Mouse (Mus musculus) kidney, adult 2 months (tissue): ENCODE results near the gene Guca2a. TPM values are rescaled to one million over a fixed set of nuclear protein-coding genes. Genes with fewer than 3 reads are reported as not detected.
A peak's percentile ranks its signal among the peaks of the same experiment; 100 is the strongest.

Experiments
- DNase-seq: peaks from one replicate; pipeline ENCODE4 v3.0.0; 2021
- H3K27ac ChIP-seq: fragments of 200-500 bp; 2 replicates; pipeline ENCODE4 v1.5.1; 2012; ENCODE audit warnings: low read depth, low read length, control low read depth, inconsistent platforms; ENCODE audit not compliant: insufficient read depth
- H3K27me3 ChIP-seq: fragments of 200-500 bp; replicated peaks from 2 replicates; pipeline ENCODE4 v1.6.1; 2012; ENCODE audit warnings: mild to moderate bottlenecking, moderate library complexity, low read length, inconsistent platforms; ENCODE audit not compliant: control insufficient read depth, insufficient read depth
- H3K36me3 ChIP-seq: fragments of 200-500 bp; 2 replicates; pipeline ENCODE4 v1.6.1; 2012; ENCODE audit warnings: mild to moderate bottlenecking, moderate library complexity, low read length, inconsistent platforms; ENCODE audit not compliant: control insufficient read depth, insufficient read depth
- H3K4me1 ChIP-seq: fragments of 200-500 bp; 2 replicates; pipeline ENCODE4 v1.6.1; 2011; ENCODE audit warnings: low read length; ENCODE audit not compliant: control insufficient read depth, insufficient read depth
- H3K4me3 ChIP-seq: fragments of 200-500 bp; 2 replicates; pipeline ENCODE4 v1.5.1; 2011; ENCODE audit warnings: mild to moderate bottlenecking, low read depth, low read length, control low read depth; ENCODE audit not compliant: insufficient read depth
- CTCF ChIP-seq: fragments of 200-500 bp; conservative IDR thresholded peaks from 2 replicates; pipeline ENCODE4 v1.5.1; 2011; ENCODE audit warnings: low read depth, mild to moderate bottlenecking, control low read depth, low read length, moderate library complexity, mixed read lengths; ENCODE audit not compliant: insufficient read depth, insufficient read length
- POLR2A ChIP-seq: fragments of 200-500 bp; IDR thresholded peaks from one replicate; pipeline ENCODE4 v1.6.1; 2011; ENCODE audit warnings: low read depth, low read length, control low read depth
- WGBS: fragments of 180-500 bp; shearing (Covaris S2); methylation state at CpG from one replicate; pipeline ENCODE4 v1.1.7; 2018; 5-methylcytosine and 5-hydroxymethylcytosine counted together
- polyA plus RNA-seq: library from polyadenylated mRNA; depleted of rRNA; stranded (reverse); fragments of >200 nt; gene quantifications from 2 replicates; pipeline ENCODE4 v1.2.3, GENCODE M21; 2012

Guca2a gene
- polyA plus RNA-seq, 1 experiment, result 13.1 TPM

GRCm38 (mm10) chr4:119662151-119662550, 24.6 kb downstream of the Guca2a start:
- peaks cover 20% of the 10 kb centered on the region for H3K4me1 ChIP-seq

DNA sequence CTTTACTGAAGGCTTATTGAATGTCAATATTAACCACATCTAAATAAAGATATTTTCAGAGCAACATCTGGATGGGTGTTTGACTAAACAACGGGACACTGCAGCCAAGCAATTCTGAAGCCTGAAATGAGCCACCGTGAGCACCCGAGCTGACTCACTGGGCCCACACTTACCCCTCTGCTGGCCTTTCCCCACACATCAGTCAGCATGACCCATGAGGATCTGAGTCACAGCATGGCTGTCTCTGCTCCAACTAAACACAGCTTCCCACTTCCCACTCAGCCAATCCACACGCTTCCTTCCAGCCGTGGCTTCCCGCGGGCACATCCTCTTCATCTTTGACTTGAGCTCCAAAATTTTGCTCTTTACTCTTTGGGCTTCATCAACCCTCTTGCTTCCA, 25.5 kb downstream of the Guca2a start:
- no peak for DNase-seq
- Histone ChIP-seq H3K4me1 (peaks cover 16% of the 10 kb centered on the region), H3K27ac (no peak overlapping the region), H3K36me3 (no peaks in the 10 kb centered on the region), H3K27me3 (no peaks in the 10 kb centered on the region), H3K4me3 (no peak overlapping the region)
- 82% methylated on average over 7 of the region's 7 CpGs for WGBS
- TF ChIP-seq CTCF (no peak), POLR2A (no peak)

More at GRCm38 (mm10) chr4:119662151-119662550, 24.6 kb downstream of the Guca2a start:
- 72% methylated on average over 4 of the region's 4 CpGs for WGBS
- H3K4me3 ChIP-seq, result no peak overlapping the region
- no peak overlapping the region for H3K27ac ChIP-seq
- DNase-seq, result no peak
- H3K36me3 ChIP-seq, result no peaks in the 10 kb centered on the region
- no peaks in the 10 kb centered on the region for H3K27me3 ChIP-seq
- TF ChIP-seq POLR2A (no peak), CTCF (no peak)

GRCm38 (mm10) chr4:119663409-119664095, 26.0 kb downstream of the Guca2a start:
- no peaks in the 10 kb centered on the region for H3K27me3 ChIP-seq
- H3K27ac ChIP-seq, result no peak overlapping the region
- DNase-seq, result no peak
- TF ChIP-seq POLR2A (no peak), CTCF (no peak)
- 90% methylated on average over 14 of the region's 14 CpGs for WGBS
- H3K4me1 ChIP-seq, result peaks cover 16% of the 10 kb centered on the region
- H3K36me3 ChIP-seq, result no peaks in the 10 kb centered on the region
- no peak overlapping the region for H3K4me3 ChIP-seq

GRCm38 (mm10) chr4:119665166-119665565, 27.7 kb downstream of the Guca2a start:
- H3K36me3 ChIP-seq, result no peaks in the 10 kb centered on the region
- peaks cover 9% of the 10 kb centered on the region; the same call in 1 of the 2 replicates for H3K4me1 ChIP-seq
- WGBS, result 91% methylated on average over 2 of the region's 2 CpGs
- H3K4me3 ChIP-seq, result no peak overlapping the region
- H3K27me3 ChIP-seq, result no peaks in the 10 kb centered on the region
- peak overlapping the region; percentile 17; the same call in 1 of the 2 replicates for H3K27ac ChIP-seq
- peak; percentile 61 for DNase-seq
- TF ChIP-seq CTCF (no peak), POLR2A (no peak)

DNA sequence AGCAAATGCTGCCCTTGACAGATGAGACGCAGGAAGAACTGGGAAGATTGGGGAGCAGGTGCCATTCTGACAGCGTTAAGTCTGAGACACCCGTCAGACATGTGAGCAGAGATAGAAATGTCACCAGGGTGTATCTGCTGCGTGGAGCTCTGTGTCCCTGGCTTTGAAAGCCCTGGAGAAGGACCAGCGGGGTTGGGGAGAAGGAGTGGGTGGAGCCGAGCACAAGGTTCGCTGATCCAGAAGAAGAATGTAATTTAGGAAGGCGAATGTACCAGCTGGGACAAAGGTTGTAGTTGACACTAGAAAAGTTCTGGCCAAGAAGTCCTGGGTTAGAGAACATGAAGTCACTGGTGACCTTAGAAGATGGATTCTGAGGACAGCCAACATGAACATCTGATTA, 28.6 kb downstream of the Guca2a start:
- Histone ChIP-seq H3K4me1 (peaks cover 9% of the 10 kb centered on the region; the same call in 1 of the 2 replicates), H3K36me3 (no peaks in the 10 kb centered on the region), H3K27ac (peak overlapping the region; percentile 10; the same call in 1 of the 2 replicates), H3K27me3 (no peaks in the 10 kb centered on the region), H3K4me3 (no peak overlapping the region)
- 30% methylated on average over 8 of the region's 8 CpGs for WGBS
- DNase-seq, result peak; percentile 88
- no peak for TF ChIP-seq CTCF
- TF ChIP-seq POLR2A, result no peak

DNA sequence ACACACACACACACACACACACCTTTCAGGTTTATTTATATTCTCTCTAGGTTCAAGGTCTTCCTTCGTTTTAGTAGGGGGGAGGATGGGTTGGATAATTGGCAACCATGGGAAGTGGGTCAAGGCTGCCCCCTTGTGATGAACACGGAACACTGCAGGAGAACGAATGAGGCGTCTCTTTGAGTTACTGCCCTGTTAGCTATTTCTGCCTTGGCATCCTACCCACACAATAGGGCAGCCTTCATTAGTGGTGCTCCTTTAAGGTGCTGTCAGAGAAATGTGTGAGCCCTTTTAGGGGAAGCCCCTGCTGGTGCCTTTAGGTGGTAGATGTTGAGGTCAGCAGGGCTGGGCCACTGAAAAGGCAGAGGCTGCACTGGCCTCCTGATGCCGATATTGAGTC, 29.9 kb downstream of the Guca2a start:
- Histone ChIP-seq H3K4me1 (peaks cover 9% of the 10 kb centered on the region; the same call in 1 of the 2 replicates), H3K27ac (no peak overlapping the region), H3K36me3 (no peaks in the 10 kb centered on the region), H3K27me3 (no peaks in the 10 kb centered on the region), H3K4me3 (no peak overlapping the region)
- TF ChIP-seq CTCF (peak; percentile 91), POLR2A (no peak)
- DNase-seq, result peak; percentile 57
- 24% methylated on average over 5 of the region's 5 CpGs for WGBS

DNA sequence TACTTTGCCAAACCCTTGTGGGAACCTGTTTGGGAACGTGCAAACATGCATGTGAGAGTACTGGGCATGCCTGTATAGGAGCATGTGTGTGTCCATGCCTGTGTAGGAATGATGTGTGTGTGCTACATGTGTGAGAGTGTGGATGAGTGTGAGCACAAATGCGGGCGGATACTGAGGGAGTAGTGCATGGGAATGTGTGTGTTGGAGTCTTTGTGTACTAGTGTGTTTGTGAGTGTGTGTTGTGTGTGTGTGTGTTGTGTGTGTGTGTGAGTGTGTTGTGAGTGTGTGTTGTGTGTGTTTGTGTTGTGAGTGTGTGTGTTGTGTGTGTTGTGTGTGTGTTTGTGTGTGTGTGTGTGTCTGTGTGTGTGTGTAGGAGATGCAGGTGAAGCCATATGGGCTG, 30.7 kb downstream of the Guca2a start:
- Histone ChIP-seq H3K4me1 (peaks cover 9% of the 10 kb centered on the region; the same call in 1 of the 2 replicates), H3K27ac (no peak overlapping the region), H3K4me3 (no peak overlapping the region), H3K36me3 (no peaks in the 10 kb centered on the region), H3K27me3 (no peaks in the 10 kb centered on the region)
- 88% methylated on average over 3 of the region's 3 CpGs for WGBS
- no peak for DNase-seq
- TF ChIP-seq POLR2A, result no peak
- TF ChIP-seq CTCF, result no peak
